Mouse (Mus musculus) CH12.LX (cell line): Measurements from ENCODE around the gene Gm9970. TPM values are rescaled to one million over a fixed set of nuclear protein-coding genes. Genes with fewer than 3 reads are reported as not detected.

ENCODE experiments used
- DNase-seq: peaks from one replicate; pipeline ENCODE4 v3.0.0-alpha.2; 2013; ENCODE audit errors: extremely low read depth
- H3K27ac ChIP-seq: 2 replicates; pipeline ENCODE4 v1.5.1; 2012; ENCODE audit warnings: low read depth, mild to moderate bottlenecking, control low read depth, moderate library complexity; ENCODE audit not compliant: insufficient read depth
- H3K27me3 ChIP-seq: replicated peaks from 2 replicates; pipeline ENCODE3; 2012; ENCODE audit warnings: inconsistent platforms
- H3K36me3 ChIP-seq, 2 experiments: replicated peaks in 1 of 2; 2 replicates each; pipeline versions ENCODE3 to v1.6.1; 2012; ENCODE audit warnings: inconsistent platforms in 1 of 2, low read length in 1 of 2, mild to moderate bottlenecking in 1 of 2, mixed read lengths in 1 of 2, moderate library complexity in 1 of 2; ENCODE audit not compliant: control insufficient read depth in 1 of 2, insufficient read depth in 1 of 2
- H3K4me1 ChIP-seq, 2 experiments: 2 replicates each; pipeline ENCODE4 v1.6.1; 2012; ENCODE audit warnings: inconsistent platforms in 1 of 2, moderate library complexity in 1 of 2; ENCODE audit not compliant: insufficient read depth in 2 of 2, control insufficient read depth in 1 of 2
- H3K4me2 ChIP-seq: 2 replicates; pipeline ENCODE4 v1.6.1; 2012; ENCODE audit warnings: low read depth, mild to moderate bottlenecking, control low read depth; ENCODE audit not compliant: poor library complexity, insufficient read depth, severe bottlenecking
- H3K4me3 ChIP-seq, 3 experiments: fragments of 150-350 bp in 1 of 3; sonication (generic) in 1 of 3; replicated peaks in 1 of 3; 2 replicates each; pipeline versions ENCODE3 to v1.5.1; 2011 to 2012; ENCODE audit warnings: low read depth in 2 of 3, low read length in 2 of 3, mild to moderate bottlenecking in 2 of 3, moderate library complexity in 2 of 3, control low read depth in 1 of 3, improper control_type of control experiment in 1 of 3, inconsistent platforms in 1 of 3, mixed read lengths in 1 of 3; ENCODE audit not compliant: poor library complexity in 1 of 3
- H3K79me2 ChIP-seq: replicated peaks from 2 replicates; pipeline ENCODE4 v1.6.1; 2012; ENCODE audit warnings: mild to moderate bottlenecking, moderate library complexity; ENCODE audit not compliant: control insufficient read depth, poor library complexity, insufficient read depth, severe bottlenecking; ENCODE audit errors: extremely low read depth
- H3K9ac ChIP-seq: 2 replicates; pipeline ENCODE4 v1.6.1; 2012; ENCODE audit warnings: low read depth, mild to moderate bottlenecking, control low read depth, moderate library complexity; ENCODE audit not compliant: insufficient read depth
- H3K9me3 ChIP-seq: replicated peaks from 2 replicates; pipeline ENCODE3; 2012; ENCODE audit warnings: low read length, inconsistent platforms, mixed read lengths
- BHLHE40 ChIP-seq: IDR thresholded peaks from 2 replicates; pipeline ENCODE4 v1.6.1; 2011; ENCODE audit warnings: mild to moderate bottlenecking, low read depth, low read length, improper control_type of control experiment
- CHD2 ChIP-seq: IDR thresholded peaks from 2 replicates; pipeline ENCODE4 v1.6.1; 2011; ENCODE audit warnings: low read length, improper control_type of control experiment
- CTCF ChIP-seq, 2 experiments: IDR thresholded peaks in 1 of 2; conservative IDR thresholded peaks in 1 of 2; 2 replicates each; pipeline ENCODE4 v1.5.1; 2011 to 2012; ENCODE audit warnings: low read depth in 2 of 2, low read length in 2 of 2, improper control_type of control experiment in 1 of 2, inconsistent platforms in 1 of 2, mild to moderate bottlenecking in 1 of 2, moderate library complexity in 1 of 2
- ELF1 ChIP-seq: IDR thresholded peaks from 2 replicates; pipeline ENCODE4 v1.6.1; 2014; ENCODE audit warnings: low read depth, mild to moderate bottlenecking, inconsistent platforms, low read length, improper control_type of control experiment
- EP300 ChIP-seq: IDR thresholded peaks from 2 replicates; pipeline ENCODE4 v1.6.1; 2011; ENCODE audit warnings: low read length, improper control_type of control experiment
- GABPA ChIP-seq: IDR thresholded peaks from 2 replicates; pipeline ENCODE4 v1.6.1; 2012; ENCODE audit warnings: low read depth, low read length, improper control_type of control experiment, inconsistent platforms; ENCODE audit not compliant: insufficient replicate concordance
- HCFC1 ChIP-seq: IDR thresholded peaks from 2 replicates; pipeline ENCODE4 v1.6.1; 2012; ENCODE audit warnings: low read depth, mild to moderate bottlenecking, inconsistent platforms, low read length, improper control_type of control experiment
- JUN ChIP-seq: IDR thresholded peaks from 2 replicates; pipeline ENCODE4 v1.6.1; 2011; ENCODE audit warnings: low read depth, mild to moderate bottlenecking, low read length, improper control_type of control experiment, moderate library complexity; ENCODE audit not compliant: insufficient read depth
- JUND ChIP-seq: conservative IDR thresholded peaks from 2 replicates; pipeline ENCODE4 v1.6.1; 2011; ENCODE audit warnings: low read depth, low read length, improper control_type of control experiment
- KAT2A ChIP-seq: IDR thresholded peaks from 2 replicates; pipeline ENCODE4 v1.6.1; 2012; ENCODE audit warnings: low read length, improper control_type of control experiment, inconsistent platforms; ENCODE audit not compliant: insufficient replicate concordance
- MAFK ChIP-seq: IDR thresholded peaks from 2 replicates; pipeline ENCODE4 v1.6.1; 2011; ENCODE audit warnings: low read length, improper control_type of control experiment; ENCODE audit not compliant: insufficient replicate concordance
- MAZ ChIP-seq: IDR thresholded peaks from 2 replicates; pipeline ENCODE4 v1.6.1; 2012; ENCODE audit warnings: low read depth, mild to moderate bottlenecking, inconsistent platforms, low read length, improper control_type of control experiment, moderate library complexity
- MXI1 ChIP-seq: IDR thresholded peaks from 2 replicates; pipeline ENCODE4 v1.6.1; 2011; ENCODE audit warnings: mild to moderate bottlenecking, low read depth, low read length, improper control_type of control experiment
- MYC ChIP-seq: IDR thresholded peaks from 2 replicates; pipeline ENCODE4 v1.6.1; 2011; ENCODE audit warnings: low read depth, mild to moderate bottlenecking, improper control_type of control experiment, low read length
- NRF1 ChIP-seq: IDR thresholded peaks from 2 replicates; pipeline ENCODE4 v1.6.1; 2014; ENCODE audit warnings: low read depth, mild to moderate bottlenecking, inconsistent platforms, low read length, improper control_type of control experiment, moderate library complexity
- PAX5 ChIP-seq: IDR thresholded peaks from 2 replicates; pipeline ENCODE4 v1.6.1; 2012; ENCODE audit warnings: low read length, inconsistent platforms, mixed read lengths
- POLR2A ChIP-seq: IDR thresholded peaks from 2 replicates; pipeline ENCODE4 v1.6.1; 2011; ENCODE audit warnings: low read depth, mild to moderate bottlenecking, improper control_type of control experiment, low read length
- POLR2AphosphoS2 ChIP-seq: IDR thresholded peaks from 2 replicates; pipeline ENCODE4 v1.6.1; 2011; ENCODE audit warnings: low read depth, low read length, improper control_type of control experiment
- RAD21 ChIP-seq: IDR thresholded peaks from 2 replicates; pipeline ENCODE4 v1.6.1; 2011; ENCODE audit warnings: low read depth, mild to moderate bottlenecking, low read length, improper control_type of control experiment, moderate library complexity
- RCOR1 ChIP-seq: conservative IDR thresholded peaks from 2 replicates; pipeline ENCODE4 v1.6.1; 2012; ENCODE audit warnings: low read depth, mild to moderate bottlenecking, inconsistent platforms, low read length, improper control_type of control experiment
- SIN3A ChIP-seq: IDR thresholded peaks from 2 replicates; pipeline ENCODE4 v1.6.1; 2012; ENCODE audit warnings: low read length, improper control_type of control experiment, inconsistent platforms
- TBP ChIP-seq: conservative IDR thresholded peaks from 2 replicates; pipeline ENCODE4 v1.6.1; 2011; ENCODE audit warnings: low read depth, low read length, improper control_type of control experiment
- TCF12 ChIP-seq: IDR thresholded peaks from 2 replicates; pipeline ENCODE4 v1.6.1; 2014; ENCODE audit warnings: low read depth, mild to moderate bottlenecking, inconsistent platforms, low read length, improper control_type of control experiment
- UBTF ChIP-seq: IDR thresholded peaks from 2 replicates; pipeline ENCODE4 v1.6.1; 2012; ENCODE audit warnings: low read depth, mild to moderate bottlenecking, inconsistent platforms, low read length, improper control_type of control experiment, moderate library complexity
- USF1 ChIP-seq: IDR thresholded peaks from 2 replicates; pipeline ENCODE4 v1.6.1; 2014; ENCODE audit warnings: low read depth, mild to moderate bottlenecking, inconsistent platforms, low read length, improper control_type of control experiment
- ZC3H11A ChIP-seq: IDR thresholded peaks from 2 replicates; pipeline ENCODE4 v1.6.1; 2012; ENCODE audit warnings: low read depth, mild to moderate bottlenecking, inconsistent platforms, low read length, improper control_type of control experiment
- ZKSCAN1 ChIP-seq: IDR thresholded peaks from 2 replicates; pipeline ENCODE4 v1.6.1; 2012; ENCODE audit warnings: low read depth, inconsistent platforms, low read length, improper control_type of control experiment, borderline replicate concordance
- ZMIZ1 ChIP-seq: IDR thresholded peaks from 2 replicates; pipeline ENCODE4 v1.6.1; 2012; ENCODE audit warnings: low read depth, mild to moderate bottlenecking, inconsistent platforms, low read length, improper control_type of control experiment
- ZNF384 ChIP-seq: IDR thresholded peaks from 2 replicates; pipeline ENCODE4 v1.6.1; 2012; ENCODE audit warnings: low read depth, low read length, improper control_type of control experiment, inconsistent platforms
- dilution Hi-C: fragments of 300-500 bp; cut with MboI; formaldehyde crosslinking; loops from 2 replicates; pipeline ENCODE4 v1.14.3; 2020; ENCODE audit warnings: low sequenced_read_pairs; ENCODE audit not compliant: extremely low pct_unique_long_range_greater_than_20kb, extremely low pct_ligation_motif_present
- in situ Hi-C: fragments of 300-500 bp; cut with MboI; formaldehyde crosslinking; loops from 3 replicates; pipeline ENCODE4 v1.14.3; 2019; ENCODE audit warnings: low sequenced_read_pairs, low pct_ligation_motif_present, low pct_unique_long_range_greater_than_20kb, mixed read lengths
- polyA plus RNA-seq: library from polyadenylated mRNA; unstranded; fragments of >175 nt; gene quantifications from 2 replicates; pipeline ENCODE4 v1.2.1, GENCODE M21; 2012; ENCODE audit warnings: low read depth; ENCODE audit not compliant: insufficient read length
- total RNA-seq, 2 experiments: library from RNA; depleted of rRNA; stranded (reverse); fragments of 300-350 nt in 1 of 2; fragments of >200 nt in 1 of 2; gene quantifications; 2 replicates each; pipeline ENCODE4 v1.2.3; 2012 to 2014

Gm9970 gene
- total and polyA plus RNA-seq, 3 experiments, result not detected

GRCm38 (mm10) chr5:31279245-31279988 lies 38.4 kb upstream of the Gm9970 start:
- TF ChIP-seq POLR2AphosphoS2 (no peak), NRF1 (no peak), MXI1 (no peak), GABPA (no peak), CTCF (conservative IDR thresholded peaks at IDR 0.05 in 1 of 2, IDR thresholded peaks at IDR 0.05 in 1 of 2; ENCODE audit: low read depth in 2 of 2, low read length in 2 of 2) (no peak), MYC (no peak), HCFC1 (no peak), TCF12 (no peak), POLR2A (no peak), RCOR1 (no peak), JUN (no peak), PAX5 (no peak), ZNF384 (no peak), MAFK (no peak), ELF1 (no peak), KAT2A (no peak), MAZ (no peak), SIN3A (no peak)
- H3K36me3 ChIP-seq, result peaks cover 31 to 67% of the 10 kb centered on the region in 2 experiments
- H3K9ac ChIP-seq, result no peak overlapping the region
- DNase-seq, result no peak
- H3K79me2 ChIP-seq, result no peaks in the 10 kb centered on the region
- H3K4me1 ChIP-seq, result no peaks in the 10 kb centered on the region
- no peak overlapping the region for H3K4me3 ChIP-seq
- dilution Hi-C loops, result no loop called here
- no peak overlapping the region for H3K27ac ChIP-seq
- H3K27me3 ChIP-seq, result no peaks in the 10 kb centered on the region
- in situ Hi-C loops, result no loop called here
- no peaks in the 10 kb centered on the region for H3K9me3 ChIP-seq
- no peak overlapping the region for H3K4me2 ChIP-seq

- Histone ChIP-seq H3K79me2 (no peaks in the 10 kb centered on the region), H3K9ac (no peak overlapping the region), H3K4me3 (no peak overlapping the region), H3K27ac (no peak overlapping the region), H3K27me3 (no peaks in the 10 kb centered on the region), H3K9me3 (peaks cover 4% of the 10 kb centered on the region), H3K4me2 (no peak overlapping the region), H3K36me3 (peaks cover 15 to 52% of the 10 kb centered on the region in 2 experiments), H3K4me1 (no peaks in the 10 kb centered on the region)
- in situ Hi-C loops (no loop called here), dilution Hi-C loops (no loop called here)
- DNase-seq, result no peak
- TF ChIP-seq POLR2A (no peak), ELF1 (no peak), JUND (no peak), RAD21 (no peak), ZKSCAN1 (no peak), MAZ (no peak), ZC3H11A (no peak), TBP (no peak), UBTF (no peak), JUN (no peak), USF1 (no peak), CHD2 (no peak), ZMIZ1 (no peak), KAT2A (no peak), CTCF (conservative IDR thresholded peaks at IDR 0.05 in 1 of 2, IDR thresholded peaks at IDR 0.05 in 1 of 2; ENCODE audit: low read depth in 2 of 2, low read length in 2 of 2) (no peak), EP300 (no peak), BHLHE40 (no peak), NRF1 (no peak), RCOR1 (no peak), ZNF384 (no peak)
Measured at GRCm38 (mm10) chr5:31273018-31273417, 32.0 kb upstream of the Gm9970 start.
